In the genomic region with DNA sequence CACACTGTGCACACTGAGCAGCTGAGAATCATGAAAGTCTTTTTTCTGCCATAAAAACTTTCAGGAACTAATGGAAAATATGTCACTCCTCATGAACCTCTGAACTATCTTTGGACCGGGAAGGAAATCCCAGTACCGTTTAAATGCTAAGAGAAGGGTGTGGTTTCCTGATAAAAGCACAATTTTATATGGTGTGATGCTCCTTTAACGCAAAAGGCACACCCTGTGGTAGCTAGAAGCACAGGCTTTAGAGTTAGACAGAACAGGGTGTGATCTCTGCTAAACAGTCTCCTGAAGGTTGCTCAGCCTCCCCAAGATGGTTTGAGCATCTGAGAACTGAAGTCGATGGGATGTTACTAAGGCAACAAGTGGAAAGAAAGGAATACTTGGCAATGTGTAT, we compare ENCODE assay signal across 27 mouse cellular contexts. TPM values are rescaled to one million over a fixed set of nuclear protein-coding genes. Genes with fewer than 3 reads are reported as not detected.
DNase-seq lines count a peak whose midpoint lies in the region; ATAC-seq and TF ChIP-seq lines count a peak whose summit lies in the region.
"Had no signal": no experiment of that assay in that cellular context is flagged by ENCODE, and none has a peak within 500 bp of the region (broad histone marks: within the 10 kb centered on the region; RNA-seq: fewer than 3 reads in every experiment).

No protein-coding gene starts in this region.

- TF ChIP-seq EP300 in lung, postnatal 0 days (IDR thresholded peaks at IDR 0.05) = peak; percentile 91

- no peak overlapping the region for H3K27ac ChIP-seq in lung, postnatal 0 days (ENCODE audit: low read length)
- H3K27ac ChIP-seq: embryonic facial prominence, embryonic 12.5 days; forebrain, embryonic 15.5 days; hindbrain, embryonic 13.5 days; limb, embryonic 13.5 days; midbrain, embryonic 12.5 days; neural tube, embryonic 12.5 days had no signal

- intact Hi-C loops in heart, postnatal 14 days (cut with DNase I) = loop anchor here (5.0 kb wide), 1 partner anchor 69 kb away; no protein-coding TSS in a partner anchor

- no peaks in the 10 kb centered on the region for H3K9me3 ChIP-seq in lung, postnatal 0 days (ENCODE audit: low read length)
- H3K9me3 ChIP-seq: embryonic facial prominence, embryonic 12.5 days; forebrain, embryonic 15.5 days; G1E; heart, embryonic 12.5 days; hindbrain, embryonic 13.5 days; limb, embryonic 13.5 days; midbrain, embryonic 12.5 days; neural tube, embryonic 12.5 days had no signal

- H3K36me3 ChIP-seq in lung, postnatal 0 days (ENCODE audit: insufficient read depth, low read length) = no peaks in the 10 kb centered on the region
- H3K36me3 ChIP-seq: embryonic facial prominence, embryonic 12.5 days; forebrain, embryonic 15.5 days; G1E; heart, embryonic 12.5 days; hindbrain, embryonic 13.5 days; limb, embryonic 13.5 days; midbrain, embryonic 12.5 days; neural tube, embryonic 12.5 days had no signal

- H3K4me1 ChIP-seq in lung, postnatal 0 days (ENCODE audit: insufficient read depth, low read depth, low read length) = peaks cover 5% of the 10 kb centered on the region; the same call in 1 of the 2 replicates
- H3K4me1 ChIP-seq in lung, adult 2 months (ENCODE audit: control insufficient read depth, insufficient read depth, low read length) = peaks cover 12% of the 10 kb centered on the region

- TF ChIP-seq POLR2A in lung, adult 2 months (IDR thresholded peaks at IDR 0.05; ENCODE audit: borderline replicate concordance, extremely low read depth, low read depth, low read length) = no peak

- no peak overlapping the region for H3K9ac ChIP-seq in lung, postnatal 0 days (replicated peaks; ENCODE audit: low read depth)
- H3K9ac ChIP-seq: embryonic facial prominence, embryonic 12.5 days; forebrain, embryonic 15.5 days; heart, embryonic 12.5 days; hindbrain, embryonic 13.5 days; limb, embryonic 13.5 days; midbrain, embryonic 12.5 days; neural tube, embryonic 12.5 days had no signal

- no peak overlapping the region for H3K4me3 ChIP-seq in lung, postnatal 0 days (ENCODE audit: low read depth, low read length)
- H3K4me3 ChIP-seq in lung, adult 2 months (replicated peaks; ENCODE audit: extremely low read depth, low read depth, low read length) = no peak overlapping the region
- H3K4me3 ChIP-seq: embryonic facial prominence, embryonic 12.5 days; forebrain, embryonic 15.5 days; heart, embryonic 12.5 days; hindbrain, embryonic 13.5 days; limb, embryonic 13.5 days; midbrain, embryonic 12.5 days; myocyte; neural tube, embryonic 12.5 days had no signal

- H3K4me2 ChIP-seq in lung, postnatal 0 days (replicated peaks; ENCODE audit: low read depth, low read length) = no peak overlapping the region
- H3K4me2 ChIP-seq: embryonic facial prominence, embryonic 12.5 days; forebrain, embryonic 15.5 days; heart, embryonic 12.5 days; hindbrain, embryonic 13.5 days; limb, embryonic 13.5 days; liver, embryonic 11.5 days; midbrain, embryonic 12.5 days; neural tube, embryonic 12.5 days had no signal

- DNase-seq in heart, adult 11 months = peak; percentile 93
- DNase-seq in heart, postnatal 14 days = no peak
- DNase-seq in kidney, adult 11 months = peak; percentile 10
- DNase-seq in kidney, adult 18-20 months = no peak
- peak; percentile 59 for DNase-seq in lung, postnatal 0 days (ENCODE audit: low spot score)
- DNase-seq in lung, adult 2 months = no peak
- DNase-seq in thymus, postnatal 14 days = no peak
- DNase-seq: adrenal gland, postnatal 14 days; cerebellum, adult 11-12 months; cerebellum, adult 9-11 months; embryo, embryonic 11 days; gastrocnemius, postnatal 36 days; kidney, postnatal 4 days; right cerebral cortex, adult 18-20 months; spleen, adult 18-20 months; thymus, postnatal 25 days had no signal

- peak; percentile 34 for ATAC-seq in lung, postnatal 0 days
- ATAC-seq: forebrain, embryonic 15.5 days; intestine, embryonic 16.5 days had no signal

- TF ChIP-seq CTCF in lung, postnatal 0 days (IDR thresholded peaks at IDR 0.05) = no peak
- no peak for TF ChIP-seq CTCF in lung, adult 2 months (IDR thresholded peaks at IDR 0.05; ENCODE audit: insufficient read depth, low read length)

- WGBS in lung, postnatal 0 days = 50% methylated on average over 4 of the region's 4 CpGs
- WGBS in lung, adult 2 months = 34% methylated on average over 4 of the region's 4 CpGs

- H3K27me3 ChIP-seq in lung, postnatal 0 days (replicated peaks; ENCODE audit: insufficient read depth, low read length) = no peaks in the 10 kb centered on the region
- H3K27me3 ChIP-seq: embryonic facial prominence, embryonic 12.5 days; forebrain, embryonic 15.5 days; heart, embryonic 12.5 days; hindbrain, embryonic 13.5 days; limb, embryonic 13.5 days; midbrain, embryonic 12.5 days; neural tube, embryonic 12.5 days had no signal

RNA-seq across cellular contexts. Expression of gene Cep85l, which starts 58.6 kb away (rescaled TPM):
- 10 to 100 TPM; 18.8 to 21.0 TPM for total RNA-seq in heart, postnatal 14 days (2021)
- polyA plus RNA-seq in lung, postnatal 0 days (2015; fragmentation: Nextera tagmentation; extraction: Ambion mirVana) = 10.8 and 11.0 TPM in 2 replicates
- polyA plus RNA-seq in lung, adult 2 months (2012; rRNA removed) = 6.5 and 7.5 TPM in 2 replicates
- polyA plus RNA-seq: G1E had no signal

Comparison
In these comparisons a context has a peak if more than half of its experiments do, and no peak if none do; other contexts are left out.
1. DNase-seq: peak in heart, adult 11 months (single experiment), kidney, adult 11 months (single experiment) and lung, postnatal 0 days (single experiment); none in heart, postnatal 14 days (0 of 2), kidney, adult 18-20 months (single experiment), lung, adult 2 months (single experiment) and thymus, postnatal 14 days (single experiment).